Mouse (Mus musculus): ENCODE measurements around the gene Tank.
A peak's percentile ranks its signal among the peaks of the same experiment; 100 is the strongest.

The Tank gene

DNA sequence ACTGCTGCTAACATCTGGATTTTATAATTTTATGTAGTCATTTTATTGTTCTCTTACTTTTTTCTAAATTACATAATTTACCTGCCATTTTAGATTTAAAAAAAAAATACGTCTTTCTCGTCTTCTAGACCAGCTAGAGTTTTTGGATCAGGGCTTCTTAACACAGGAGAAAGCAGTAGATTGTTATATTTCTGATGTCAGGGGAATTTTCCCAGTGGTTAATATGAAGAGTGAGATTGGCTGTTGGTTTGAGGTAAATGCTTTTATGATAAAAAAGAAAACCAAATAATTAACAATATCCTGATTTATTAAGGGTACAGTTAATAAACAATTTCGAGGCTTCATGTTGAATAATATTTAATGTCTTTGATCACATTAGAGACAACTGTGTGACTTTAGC, 1.7 kb downstream of the Tank start:
- DNase-seq (ENCODE audit: low read depth, low spot score) = no peak

DNA sequence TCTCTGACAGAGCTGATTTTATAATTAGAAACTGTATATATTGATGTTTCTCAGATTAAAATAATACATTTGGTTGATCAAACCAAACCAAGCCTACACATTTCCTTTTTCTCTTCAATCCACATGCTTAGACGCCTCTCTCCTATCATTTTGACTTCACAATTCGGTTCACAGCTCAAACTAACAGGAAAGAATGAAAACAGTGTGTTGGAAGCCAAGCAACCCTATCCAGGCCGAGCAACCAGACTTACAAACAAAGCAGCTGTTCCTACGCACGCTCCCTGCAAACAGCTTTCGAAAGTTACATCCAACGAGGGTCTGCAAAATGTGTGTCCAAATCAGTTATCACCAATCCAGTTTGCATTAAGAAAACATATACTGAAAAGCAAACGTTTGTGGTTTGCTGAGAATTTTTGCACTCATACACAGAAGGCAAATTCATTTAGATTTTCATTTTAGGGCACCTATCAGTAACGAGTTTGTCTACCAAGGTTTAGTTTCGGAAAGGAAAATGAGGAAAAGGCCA, 2.2 kb downstream of the Tank start:
- no peak for DNase-seq (ENCODE audit: low read depth, low spot score)

DNA sequence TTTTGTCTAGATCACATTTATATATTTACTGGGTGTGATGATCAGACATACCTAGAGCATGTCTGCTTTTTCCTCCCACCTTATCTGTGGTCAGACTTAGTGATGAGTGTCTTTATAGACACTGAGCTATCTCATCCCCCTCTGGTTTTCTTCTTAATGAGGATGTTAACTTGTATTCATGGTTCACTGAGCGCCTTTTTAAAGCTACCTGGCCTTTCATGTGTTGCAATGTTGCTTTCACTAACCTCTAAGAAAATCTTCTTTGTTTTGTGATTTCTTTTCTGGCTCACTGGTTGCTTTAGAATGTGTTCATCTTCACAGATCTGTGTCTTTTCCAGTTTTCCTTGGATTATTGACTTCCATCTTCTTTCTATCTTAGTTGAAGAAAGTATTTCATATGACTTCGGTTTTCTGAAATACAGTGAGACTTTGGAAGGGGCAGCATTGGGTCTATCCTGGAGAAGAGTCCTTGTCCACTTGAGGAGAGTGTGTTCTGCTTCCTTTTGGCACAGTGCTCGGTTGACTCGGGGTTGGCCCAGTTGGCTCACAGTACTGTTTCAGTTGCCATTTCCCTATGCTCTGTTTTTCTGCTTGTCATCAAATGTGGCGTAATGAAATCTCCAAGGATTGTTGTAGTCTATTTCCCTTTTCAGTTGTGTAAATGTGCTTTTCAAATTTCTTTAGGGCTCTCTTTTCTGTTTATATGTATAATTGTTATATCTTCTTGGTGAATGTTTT, 4.4 kb downstream of the Tank start:
- DNase-seq (ENCODE audit: low read depth, low spot score) = peak; percentile 36

DNA sequence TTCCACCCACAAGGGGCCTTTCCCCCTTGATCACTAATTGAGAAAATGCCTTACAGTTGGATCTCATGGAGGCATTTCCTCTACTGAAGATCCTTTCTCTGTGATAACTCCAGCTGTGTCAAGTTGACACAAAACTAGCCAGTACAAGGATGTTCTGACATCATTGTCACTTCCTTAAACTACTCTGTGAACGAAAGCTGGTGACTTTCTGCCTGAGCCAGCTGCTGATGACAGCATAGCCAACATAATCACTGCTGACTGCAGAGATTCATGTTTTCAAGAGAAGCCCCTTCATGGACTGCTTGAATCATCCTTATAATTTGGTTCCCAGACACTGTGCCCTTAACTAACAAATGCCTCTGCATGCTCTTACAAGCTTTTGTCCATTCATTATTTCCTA, 7.1 kb downstream of the Tank start:
- DNase-seq (ENCODE audit: low read depth, low spot score) = no peak

DNA sequence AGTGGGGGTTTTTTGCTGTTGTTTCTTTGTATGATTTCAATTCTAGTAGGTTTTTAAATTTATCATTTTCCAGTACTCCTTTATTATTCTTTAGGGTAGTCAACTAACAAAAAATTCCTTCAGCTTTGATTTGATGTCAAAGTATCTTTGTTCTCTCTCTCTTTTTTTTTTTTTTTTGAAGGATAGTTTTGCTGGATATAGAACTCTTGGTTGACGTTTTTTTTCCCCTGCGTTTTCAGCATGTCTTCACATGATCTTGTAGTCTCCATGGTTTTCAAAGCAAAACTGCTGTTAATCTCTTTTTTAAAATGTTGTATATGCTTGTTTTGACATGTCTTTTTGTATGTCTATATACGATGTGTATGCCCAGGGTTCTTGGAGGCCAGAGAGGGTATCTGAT, 7.8 kb downstream of the Tank start:
- no peak for DNase-seq (ENCODE audit: low read depth, low spot score)

DNA sequence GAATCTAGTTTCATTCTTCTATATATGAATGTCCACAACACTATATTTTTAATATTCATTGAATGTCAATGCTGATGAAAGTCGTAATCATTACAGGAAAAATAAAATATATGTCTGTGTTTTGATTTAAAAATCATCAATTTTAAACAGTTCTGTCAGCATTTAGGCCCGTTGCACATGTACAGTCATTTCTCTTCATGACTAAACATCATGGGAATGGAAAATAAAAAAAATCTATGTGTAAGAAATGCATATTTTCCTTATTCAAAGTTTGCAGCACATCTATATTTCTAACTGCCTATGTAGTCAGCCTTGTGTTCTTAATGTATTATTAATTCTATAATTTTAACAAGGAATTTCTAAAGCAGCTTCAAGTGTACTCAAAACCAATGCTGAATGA, 12.4 kb downstream of the Tank start:
- DNase-seq (ENCODE audit: low read depth, low spot score) = no peak

DNA sequence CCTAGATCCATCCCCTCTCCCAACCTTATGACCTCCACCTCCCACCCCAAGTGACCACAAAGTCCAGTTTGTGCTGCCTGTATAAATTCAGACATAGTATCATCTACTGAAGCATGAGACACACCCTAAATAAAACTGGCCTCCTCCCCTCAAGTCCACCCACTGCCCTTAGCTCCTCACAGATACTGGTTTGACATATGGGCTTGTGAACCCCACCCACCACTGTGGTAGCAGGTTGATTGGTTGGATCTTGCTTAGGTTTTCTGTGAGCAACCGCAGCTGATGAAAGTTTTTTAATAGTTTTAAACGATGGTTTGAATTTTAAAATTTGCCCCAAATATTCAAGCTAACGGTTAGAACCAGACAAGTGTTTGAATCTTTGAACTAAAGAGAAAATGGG, 13.7 kb downstream of the Tank start:
- no peak for DNase-seq (ENCODE audit: low read depth, low spot score)

DNA sequence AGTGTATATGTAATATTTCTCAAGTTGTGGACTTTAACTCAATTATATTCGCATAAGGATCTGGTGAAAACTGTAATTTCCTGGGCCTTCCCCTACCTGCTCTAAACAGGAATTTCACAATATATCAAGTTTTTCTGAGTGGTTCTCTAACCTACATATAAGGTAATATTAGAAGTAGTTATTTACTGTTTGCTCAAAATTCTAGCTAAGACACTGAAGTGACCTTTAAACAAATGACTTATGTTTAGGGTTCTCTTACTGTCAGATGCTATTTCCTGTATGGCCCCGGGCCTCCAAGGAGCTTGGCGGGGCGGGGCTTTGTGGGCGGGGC, 14.3 kb downstream of the Tank start:
- DNase-seq (ENCODE audit: low read depth, low spot score) = no peak

DNA sequence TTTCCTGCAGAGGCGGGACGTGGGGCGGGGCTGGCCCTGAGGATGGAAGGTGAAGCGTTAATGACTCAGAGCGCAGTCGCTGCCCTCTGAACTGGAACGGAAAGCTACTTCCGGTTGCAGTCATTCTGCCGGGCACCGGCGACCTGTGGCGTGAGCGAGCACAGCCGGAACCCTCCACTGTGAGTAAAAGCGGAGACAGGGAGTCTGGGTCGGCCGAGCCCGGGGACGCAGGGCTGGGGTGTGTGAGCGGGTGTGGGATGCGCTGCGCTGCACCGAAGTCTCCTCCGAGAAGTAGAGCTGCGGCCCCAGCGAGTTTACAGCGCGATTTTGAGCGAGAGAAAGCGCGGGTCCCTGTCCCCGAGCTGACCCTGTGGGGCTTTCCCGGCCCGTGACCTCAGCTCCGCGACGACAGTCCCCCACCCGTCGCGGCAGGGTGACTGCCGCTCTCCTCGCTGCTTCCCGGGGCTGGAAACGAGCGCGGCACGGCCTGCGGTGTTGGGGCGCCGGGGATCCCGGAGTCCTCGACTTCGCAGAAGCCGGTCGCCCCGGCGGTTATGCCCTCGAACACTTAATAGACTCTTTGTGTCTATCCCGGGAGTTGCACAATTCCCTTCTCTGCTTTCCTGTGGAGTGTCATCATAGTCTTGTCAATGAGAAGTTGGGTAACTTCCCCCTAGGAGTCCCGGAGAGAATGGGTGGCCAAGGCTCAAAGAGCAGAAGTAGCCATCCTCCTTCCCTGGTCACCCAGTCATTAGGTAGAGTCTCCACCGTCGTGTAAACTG, 14.8 kb downstream of the Tank start:
- DNase-seq (ENCODE audit: low read depth, low spot score) = peak; percentile 97

DNA sequence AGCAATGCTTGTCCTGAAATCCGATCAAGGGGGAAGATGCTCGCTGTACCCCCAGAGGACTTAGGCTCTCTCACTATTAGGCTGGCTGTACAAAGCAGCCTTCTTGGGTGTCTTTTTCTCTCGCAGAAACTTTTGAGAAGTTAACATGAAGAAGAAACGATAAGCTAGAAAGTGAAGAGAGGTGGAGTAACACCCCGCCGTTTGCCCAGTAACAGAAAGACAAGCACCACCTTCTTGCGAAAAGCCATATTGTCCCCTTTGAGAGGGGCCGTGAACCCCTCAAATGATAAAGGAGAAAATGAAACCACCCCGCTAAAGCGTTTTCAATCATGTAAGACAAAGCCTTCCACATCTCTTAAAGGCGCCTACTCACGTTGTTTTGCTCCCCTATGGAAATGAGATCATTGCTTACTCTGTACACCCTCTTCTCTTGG, 15.5 kb downstream of the Tank start:
- DNase-seq (ENCODE audit: low read depth, low spot score) = peak; percentile 60

DNA sequence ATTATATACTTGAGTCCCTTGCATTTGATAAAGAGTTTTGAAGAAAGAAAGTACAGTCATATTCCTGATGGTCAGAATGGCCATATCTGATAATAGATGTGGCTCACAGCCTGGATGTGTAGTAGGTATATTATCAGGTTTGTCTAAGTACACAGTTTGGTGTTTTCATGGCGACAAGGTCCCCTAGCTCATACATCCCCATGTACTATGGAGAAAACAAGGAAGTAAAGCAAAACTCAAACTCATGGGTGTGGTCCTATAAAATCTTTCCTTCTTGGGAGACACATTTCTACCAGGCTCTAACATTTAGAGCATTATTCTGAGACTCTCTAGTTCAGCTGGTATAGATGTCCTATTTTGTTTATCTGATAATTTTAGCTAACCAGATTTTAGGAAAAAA, 21.3 kb downstream of the Tank start:
- no peak for DNase-seq (ENCODE audit: low read depth, low spot score)

DNA sequence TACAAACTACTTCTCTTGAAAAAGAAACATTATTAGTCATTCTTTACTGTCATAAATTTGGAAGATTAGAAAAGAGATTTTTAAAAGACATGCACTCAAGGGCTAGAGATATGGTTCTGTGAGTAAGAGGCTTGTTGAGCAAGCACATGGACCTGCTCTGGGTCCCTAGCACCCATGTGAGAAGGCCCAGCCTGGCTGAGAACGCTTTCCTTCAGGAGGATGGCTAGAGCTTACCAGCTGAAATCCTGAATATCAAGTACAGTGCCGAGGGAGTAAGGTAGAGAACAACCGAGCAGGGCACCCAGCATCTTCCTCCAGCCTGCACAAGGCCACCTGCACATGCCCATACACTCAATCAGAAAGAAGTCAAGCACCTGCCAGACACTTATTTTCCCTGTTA, 25.1 kb downstream of the Tank start:
- DNase-seq (ENCODE audit: low read depth, low spot score) = no peak

DNA sequence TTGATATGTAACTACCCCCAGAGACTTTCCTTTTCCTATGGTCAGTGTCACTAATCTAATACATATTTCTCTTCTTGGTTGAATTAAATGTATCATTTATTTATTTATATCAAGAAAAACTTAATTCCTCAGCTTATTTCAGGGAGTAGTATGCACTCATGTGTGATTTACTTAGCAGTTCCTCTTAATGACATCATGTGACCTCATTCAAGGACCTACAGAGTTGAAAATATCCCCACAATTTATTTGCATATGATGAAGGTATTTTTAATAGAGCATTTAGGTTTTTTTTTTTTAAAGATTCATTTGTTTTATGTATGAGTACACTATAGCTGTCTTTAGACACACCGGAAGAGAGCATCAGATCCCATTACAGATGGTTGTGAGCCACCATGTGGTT, 28.6 kb downstream of the Tank start:
- no peak for DNase-seq (ENCODE audit: low read depth, low spot score)

DNA sequence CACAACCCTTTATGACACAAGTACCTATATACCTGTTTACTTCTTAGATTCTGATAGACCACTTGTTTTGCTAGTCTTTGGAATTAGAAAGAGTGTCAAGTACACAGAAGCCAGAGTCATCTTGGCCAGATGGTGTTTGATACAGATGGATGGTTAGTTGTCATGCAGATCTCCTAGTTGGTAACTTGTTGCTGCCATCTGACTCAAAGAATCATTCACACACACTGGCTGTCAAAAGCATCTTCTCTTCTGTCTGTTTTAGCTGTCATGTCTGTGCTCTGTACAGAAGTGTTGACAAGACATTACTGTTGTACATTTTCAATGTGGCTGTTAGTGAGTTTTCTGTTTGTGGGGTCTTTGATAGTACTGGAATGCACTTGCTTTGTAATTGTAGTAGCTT, 45.6 kb downstream of the Tank start:
- no peak for DNase-seq (ENCODE audit: low read depth, low spot score)

DNA sequence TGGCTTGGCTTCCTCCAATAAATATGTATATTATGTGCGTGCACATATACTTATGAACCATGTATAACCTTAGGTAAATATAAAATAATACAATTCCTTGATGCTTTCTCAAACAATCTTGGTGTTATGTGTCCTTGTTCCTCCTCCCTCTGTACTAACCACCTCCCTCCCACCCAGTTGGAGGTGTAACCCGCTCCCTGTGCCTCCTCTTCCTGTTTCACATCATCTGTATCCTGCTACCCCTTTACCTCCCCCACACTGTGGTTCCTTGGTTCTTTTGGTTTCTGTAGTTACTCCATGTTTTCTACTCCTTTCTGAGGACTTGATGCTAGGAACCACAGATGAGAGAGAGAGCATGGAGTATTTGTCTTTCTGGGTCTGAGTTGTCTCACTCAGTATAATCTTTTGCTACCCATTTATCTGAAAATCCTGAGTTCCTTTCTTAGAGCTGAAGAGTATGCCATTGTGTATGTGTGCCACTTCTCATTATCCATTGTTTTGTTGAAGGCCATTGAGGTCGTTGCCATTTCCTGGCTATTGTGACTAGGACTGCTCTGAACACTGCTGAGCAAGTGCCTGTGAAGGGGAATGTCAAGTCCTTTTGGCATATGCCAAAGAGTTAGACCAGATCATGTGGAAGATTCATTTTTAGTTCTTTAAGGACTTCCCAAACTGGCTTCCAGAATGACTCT, 52.6 kb downstream of the Tank start:
- DNase-seq (ENCODE audit: low read depth, low spot score) = no peak

DNA sequence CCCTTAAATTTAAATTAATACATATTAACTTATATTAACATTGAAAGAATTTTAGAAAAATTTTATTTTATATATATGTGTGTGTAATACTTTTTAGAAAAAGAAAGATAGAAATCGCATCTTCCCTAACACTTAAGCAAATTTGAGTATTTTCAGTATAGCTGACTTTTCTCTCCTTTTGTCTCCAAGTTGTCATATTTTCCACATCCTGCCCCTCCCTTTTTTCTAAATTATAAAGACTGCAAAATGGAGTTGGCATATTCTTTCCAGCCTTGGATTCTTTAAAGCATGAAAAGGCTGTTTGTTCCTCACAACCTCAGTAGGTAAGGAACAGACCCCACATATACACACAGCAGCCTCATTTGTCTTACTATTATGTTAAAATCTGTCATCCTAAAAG, 56.7 kb downstream of the Tank start:
- DNase-seq (ENCODE audit: low read depth, low spot score) = no peak

DNA sequence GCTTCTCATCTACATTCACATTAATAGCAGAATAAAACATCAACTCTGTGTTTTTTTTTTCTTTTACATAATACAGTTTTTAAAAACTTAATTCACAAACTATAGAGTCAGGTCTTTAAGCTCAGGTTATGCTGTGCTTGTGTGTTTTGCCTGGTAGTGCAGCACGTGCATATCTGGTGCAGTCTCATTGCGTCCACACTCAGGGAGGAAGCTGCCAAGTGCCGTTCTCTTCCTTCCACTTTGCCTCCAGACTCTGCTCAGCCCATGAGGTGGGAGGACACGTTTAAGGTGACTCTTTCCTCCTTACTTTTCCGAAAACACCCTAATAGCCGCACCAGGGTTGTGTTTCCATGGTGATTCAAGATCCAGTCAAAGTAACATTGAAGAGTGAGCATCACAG, 59.8 kb downstream of the Tank start:
- DNase-seq (ENCODE audit: low read depth, low spot score) = no peak

DNA sequence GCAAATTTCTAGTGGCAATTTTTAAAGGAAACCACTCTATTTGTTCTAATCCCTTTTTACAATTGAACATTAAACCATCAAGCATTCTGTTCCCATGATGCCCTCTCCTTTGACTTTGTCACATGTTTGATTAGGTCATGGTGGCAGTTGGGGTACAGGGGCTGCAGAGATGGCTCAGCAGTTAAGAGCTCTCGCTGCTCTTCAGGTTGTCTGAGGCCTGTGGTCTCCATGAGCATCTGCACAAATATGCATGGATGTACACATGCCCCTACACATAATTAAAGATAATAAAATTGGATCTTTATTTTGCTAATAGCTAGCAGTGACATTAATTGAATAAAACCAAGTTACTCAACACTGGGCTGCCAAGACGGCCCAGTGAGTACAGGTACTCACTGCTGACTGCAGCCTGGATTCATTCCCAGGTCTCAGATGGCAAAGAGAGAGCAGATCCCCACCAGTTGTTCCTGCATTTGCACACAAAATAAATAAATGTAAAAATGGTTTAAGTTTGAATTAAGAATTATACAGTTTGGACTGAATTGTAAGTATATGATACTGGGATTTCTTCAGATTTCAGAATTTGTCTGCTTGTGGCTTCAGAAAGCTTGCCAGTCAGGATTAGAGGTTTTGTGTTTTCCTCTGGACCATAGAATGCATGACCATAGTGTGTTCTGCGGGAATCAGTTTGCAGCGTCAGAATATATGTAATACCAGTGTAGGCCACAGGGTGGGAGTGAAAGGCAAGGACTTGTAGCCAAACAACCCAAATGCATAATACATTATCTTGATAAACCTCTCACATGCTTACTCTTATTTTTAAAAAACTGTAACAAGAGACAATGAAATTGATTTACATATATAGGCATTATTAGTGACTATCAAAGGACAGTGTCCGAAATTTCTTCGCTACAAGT, 64.3 kb downstream of the Tank start:
- peak; percentile 79 for DNase-seq (ENCODE audit: low read depth, low spot score)

DNA sequence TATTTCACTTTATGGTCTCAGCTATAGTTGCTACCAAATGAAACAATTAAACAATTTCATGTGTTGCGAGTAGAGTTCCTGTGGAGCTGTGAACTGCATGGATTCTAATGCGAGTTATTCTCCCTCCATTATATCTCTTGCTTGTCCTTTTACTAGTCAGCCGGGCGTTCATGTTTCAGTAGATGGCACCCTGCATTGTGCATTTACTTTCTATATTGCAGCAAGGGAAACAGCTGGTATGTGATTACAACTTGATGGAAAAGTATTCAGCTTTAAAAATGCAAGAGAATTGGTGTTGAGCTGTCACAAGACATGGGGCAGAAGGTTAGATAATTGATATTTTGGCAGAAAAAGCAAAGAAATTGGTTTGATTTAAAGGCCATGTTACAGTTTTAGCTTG, 72.8 kb downstream of the Tank start:
- no peak for DNase-seq (ENCODE audit: low read depth, low spot score)

DNA sequence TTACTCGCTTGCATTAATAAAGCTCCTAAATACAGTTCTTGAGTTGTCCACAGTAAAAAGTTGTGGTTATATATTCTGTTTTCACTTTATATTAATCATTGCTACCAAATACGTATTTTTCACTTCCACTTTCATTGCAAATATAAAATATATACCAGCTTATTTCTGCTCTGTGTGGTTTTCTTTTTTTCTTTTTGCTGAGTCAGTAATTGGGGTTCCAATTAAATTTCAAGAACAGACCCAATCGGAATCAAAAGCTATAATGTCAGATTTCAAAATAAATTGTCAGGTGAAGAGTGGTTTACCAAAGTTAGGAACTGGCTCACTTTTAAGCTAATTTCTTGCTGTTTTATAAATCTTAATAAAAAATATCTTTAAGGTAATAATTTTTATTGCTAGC, 73.3 kb downstream of the Tank start:
- DNase-seq (ENCODE audit: low read depth, low spot score) = no peak

DNA sequence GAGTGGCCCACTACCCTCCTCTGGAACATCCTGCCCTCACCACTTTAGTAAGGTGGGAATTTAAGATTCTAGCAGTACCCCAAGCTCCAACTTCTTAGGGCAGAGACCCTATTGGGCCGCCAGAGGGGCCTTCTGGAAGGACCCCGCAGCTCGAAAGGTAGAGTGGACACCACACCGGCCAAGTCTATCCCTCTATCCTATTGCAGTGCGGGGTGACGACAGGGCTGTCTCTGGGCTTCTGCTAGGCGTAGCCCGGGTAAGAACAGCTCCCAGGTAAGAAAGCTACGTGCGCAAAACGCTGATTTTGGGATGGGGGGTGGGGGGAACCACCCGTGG, 76.6 kb downstream of the Tank start:
- DNase-seq (ENCODE audit: low read depth, low spot score) = no peak

Measured in 3T3-L1 (cell line).